Mouse (Mus musculus) bone marrow, adult 2 months (tissue): ENCODE measurements around the gene Eif4h. TPM values are rescaled to one million over a fixed set of nuclear protein-coding genes. Genes with fewer than 3 reads are reported as not detected.

ENCODE experiments used
- H3K27ac ChIP-seq: fragments of 200-500 bp; 2 replicates; pipeline ENCODE4 v1.5.1; 2012; ENCODE audit warnings: low read depth, mild to moderate bottlenecking, control low read depth, inconsistent platforms, low read length; ENCODE audit not compliant: control insufficient read depth, poor library complexity, insufficient read depth
- H3K4me1 ChIP-seq: fragments of 200-500 bp; 2 replicates; pipeline ENCODE4 v1.6.1; 2011; ENCODE audit warnings: low read length; ENCODE audit not compliant: control insufficient read depth, insufficient read depth
- H3K4me3 ChIP-seq: fragments of 200-500 bp; replicated peaks from 2 replicates; pipeline ENCODE3; 2011; ENCODE audit warnings: mild to moderate bottlenecking, low read depth, low read length, control low read depth; ENCODE audit not compliant: control insufficient read depth
- CTCF ChIP-seq: fragments of 200-500 bp; IDR thresholded peaks from 2 replicates; pipeline ENCODE4 v1.5.1; 2011; ENCODE audit warnings: low read length, control low read depth; ENCODE audit not compliant: control insufficient read depth, insufficient read depth
- POLR2A ChIP-seq: fragments of 200-500 bp; IDR thresholded peaks from 2 replicates; pipeline ENCODE4 v1.6.1; 2011; ENCODE audit warnings: low read depth, mild to moderate bottlenecking, control low read depth, low read length, borderline replicate concordance; ENCODE audit not compliant: control insufficient read depth
- WGBS: fragments of 180-500 bp; shearing (Covaris S2); methylation state at CpG from one replicate; pipeline ENCODE4 v1.1.7; 2018; 5-methylcytosine and 5-hydroxymethylcytosine counted together
- polyA plus RNA-seq: library from polyadenylated mRNA; stranded (reverse); fragments of >200 nt; gene quantifications from 2 replicates; pipeline ENCODE4 v1.2.4, GENCODE M21; 2011; ENCODE audit warnings: low replicate concordance; ENCODE audit not compliant: missing spikeins, insufficient read depth, insufficient read length

The Eif4h gene
- polyA plus RNA-seq, 1 experiment, result 101 TPM

- H3K4me1 ChIP-seq, result no peaks in the 10 kb centered on the region; the same call in 1 of the 2 replicates
- H3K4me3 ChIP-seq, result no peak overlapping the region
- H3K27ac ChIP-seq, result no peak overlapping the region
- 79% methylated on average over 14 of the region's 14 CpGs for WGBS
- TF ChIP-seq CTCF (no peak), POLR2A (no peak)
Observed at GRCm38 (mm10) chr5:134576517-134577220, 62.6 kb downstream of the Eif4h start.

DNA sequence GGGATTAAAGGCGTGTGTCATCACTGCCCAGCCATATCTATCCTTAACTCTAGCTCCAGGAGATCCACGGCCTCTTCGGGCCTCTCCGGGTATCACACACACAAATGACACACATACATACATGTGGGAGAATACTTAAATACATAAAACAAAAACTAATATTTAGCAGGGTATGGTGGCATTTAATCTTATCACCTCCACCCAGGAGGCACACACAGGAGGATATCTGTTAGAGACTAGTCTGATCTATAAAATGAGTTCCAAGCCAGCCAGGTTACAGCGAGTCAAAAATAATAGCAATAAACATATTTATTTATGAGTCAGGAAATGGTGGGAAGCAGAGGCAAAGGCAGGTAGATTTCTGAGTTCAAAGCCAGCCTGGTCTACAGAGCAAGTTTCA, 63.5 kb downstream of the Eif4h start:
- no peaks in the 10 kb centered on the region; the same call in 1 of the 2 replicates for H3K4me1 ChIP-seq
- WGBS, result 82% methylated on average over 5 of the region's 5 CpGs
- no peak overlapping the region for H3K27ac ChIP-seq
- no peak overlapping the region for H3K4me3 ChIP-seq
- TF ChIP-seq CTCF, result no peak
- TF ChIP-seq POLR2A, result no peak

GRCm38 (mm10) chr5:134572508-134573214, 66.6 kb downstream of the Eif4h start:
- 15% methylated on average over 10 of the region's 10 CpGs for WGBS
- TF ChIP-seq POLR2A, result no peak
- no peak for TF ChIP-seq CTCF
- no peak overlapping the region for H3K27ac ChIP-seq

GRCm38 (mm10) chr5:134571730-134572507, 67.4 kb downstream of the Eif4h start:
- Histone ChIP-seq H3K27ac (0 out of 2 replicates have a peak overlapping the region, but pooled peaks have one; percentile 10), H3K4me1 (no peaks in the 10 kb centered on the region; the same call in 1 of the 2 replicates), H3K4me3 (peak overlapping the region; percentile 61)
- under 1% methylated on average over 23 of the region's 23 CpGs for WGBS
- TF ChIP-seq POLR2A (no peak), CTCF (no peak)

More at GRCm38 (mm10) chr5:134572508-134573214, 66.6 kb downstream of the Eif4h start:
- Histone ChIP-seq H3K4me3 (peak overlapping the region; percentile 10), H3K4me1 (no peaks in the 10 kb centered on the region; the same call in 1 of the 2 replicates)

Other genes starting within 250 kb of the Eif4h start
- 11.2 and 13.1 TPM in 2 replicates for gene Gtf2ird1, start 182.8 kb downstream of the Eif4h start, polyA plus RNA-seq
- 5.6 and 7.9 TPM in 2 replicates for gene Clip2, start 87.1 kb downstream of the Eif4h start, polyA plus RNA-seq
- not detected in 2 replicates for gene Syna, start 79.3 kb downstream of the Eif4h start, polyA plus RNA-seq
- gene Rfc2, start 58.1 kb downstream of the Eif4h start, polyA plus RNA-seq, result 158 and 241 TPM in 2 replicates
- 29.7 and 70.2 TPM in 2 replicates for gene Lat2, start 24.5 kb downstream of the Eif4h start, polyA plus RNA-seq
- 5.9 and 8.6 TPM in 2 replicates for gene Limk1, start 49.1 kb upstream of the Eif4h start, polyA plus RNA-seq
- 4.6 and 6.2 TPM in 2 replicates for gene Eln, start 107.8 kb upstream of the Eif4h start, polyA plus RNA-seq